Mouse (Mus musculus): ENCODE measurements around the gene Agrp. TPM values are rescaled to one million over a fixed set of nuclear protein-coding genes. Genes with fewer than 3 reads are reported as not detected.
A peak's percentile ranks its signal among the peaks of the same experiment; 100 is the strongest.

The Agrp gene
- polyA plus RNA-seq, 1 experiment from 2014 or later, result 0.91 TPM

DNA sequence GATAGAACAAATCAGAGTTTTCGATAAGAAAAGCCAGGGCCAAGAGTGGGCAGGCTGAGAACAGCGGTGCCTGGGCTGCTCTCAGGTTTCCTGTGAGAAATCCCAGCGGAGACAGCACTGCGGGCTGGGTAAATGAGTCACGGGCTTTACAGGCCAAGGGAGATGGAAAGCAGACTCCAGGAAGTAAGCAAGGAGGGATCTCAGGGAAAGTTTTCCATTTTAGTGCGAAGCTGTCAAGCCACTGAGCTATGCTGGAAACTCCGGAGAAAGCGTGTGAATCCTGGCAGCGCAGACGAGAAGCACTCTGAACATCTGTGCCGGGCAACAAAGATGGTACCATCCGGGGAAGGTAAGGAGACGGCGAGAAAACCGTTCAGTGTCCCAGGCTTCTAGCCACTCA, 43.3 kb downstream of the Agrp start:
- Histone ChIP-seq H3K27ac (ENCODE audit: low read length) (no peak overlapping the region), H3K9ac (replicated peaks; ENCODE audit: low read depth, low read length) (no peak overlapping the region), H3K27me3 (replicated peaks; ENCODE audit: control insufficient read depth, insufficient read depth, low read length) (no peaks in the 10 kb centered on the region), H3K36me3 (ENCODE audit: control insufficient read depth, insufficient read depth) (no peaks in the 10 kb centered on the region), H3K4me3 (replicated peaks; ENCODE audit: low read length) (no peak overlapping the region), H3K9me3 (ENCODE audit: control insufficient read depth, low read length) (no peaks in the 10 kb centered on the region), H3K4me1 (replicated peaks; ENCODE audit: control insufficient read depth, insufficient read depth, low read length) (peaks cover 4% of the 10 kb centered on the region), H3K4me2 (ENCODE audit: low read length) (no peak overlapping the region)
- WGBS, result 24% methylated on average over 15 of the region's 15 CpGs
- no peak for ATAC-seq

- Histone ChIP-seq H3K4me1 (replicated peaks; ENCODE audit: control insufficient read depth, insufficient read depth, low read length) (peaks cover 4% of the 10 kb centered on the region), H3K36me3 (ENCODE audit: control insufficient read depth, insufficient read depth) (no peaks in the 10 kb centered on the region), H3K4me2 (ENCODE audit: low read length) (no peak overlapping the region), H3K27ac (ENCODE audit: low read length) (no peak overlapping the region), H3K9ac (replicated peaks; ENCODE audit: low read depth, low read length) (no peak overlapping the region), H3K4me3 (replicated peaks; ENCODE audit: low read length) (no peak overlapping the region), H3K9me3 (ENCODE audit: control insufficient read depth, low read length) (no peaks in the 10 kb centered on the region), H3K27me3 (replicated peaks; ENCODE audit: control insufficient read depth, insufficient read depth, low read length) (no peaks in the 10 kb centered on the region)
- 84% methylated on average over 2 of the region's 2 CpGs for WGBS
- ATAC-seq, result no peak
These were observed 44.8 kb downstream of the Agrp start for GRCm38 (mm10) chr8:105592431-105592830.

DNA sequence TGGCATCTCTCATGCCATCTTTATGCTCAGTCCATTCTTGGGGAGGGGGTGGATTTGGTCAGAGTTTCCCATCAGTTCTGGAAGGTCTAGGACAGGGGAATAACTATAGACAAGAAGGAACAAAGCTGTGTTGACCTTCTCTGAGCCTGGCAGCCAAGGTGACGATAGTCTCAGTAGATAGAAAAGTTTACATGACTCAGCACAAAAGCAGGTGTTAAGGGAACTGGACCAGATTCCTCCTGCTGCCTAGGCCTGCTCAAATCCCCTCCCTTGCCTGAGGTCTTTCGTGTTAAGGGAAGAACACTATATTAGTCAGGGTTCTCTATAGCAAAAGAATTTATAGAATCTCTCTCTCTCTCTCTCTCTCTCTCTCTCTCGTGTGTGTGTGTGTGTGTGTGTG, 57.5 kb downstream of the Agrp start:
- Histone ChIP-seq H3K9ac (replicated peaks; ENCODE audit: low read depth, low read length) (no peak overlapping the region), H3K4me1 (replicated peaks; ENCODE audit: control insufficient read depth, insufficient read depth, low read length) (0 out of 2 replicates have a peak, but pooled peaks cover 2% of the 10 kb centered on the region), H3K27me3 (replicated peaks; ENCODE audit: control insufficient read depth, insufficient read depth, low read length) (no peaks in the 10 kb centered on the region), H3K27ac (ENCODE audit: low read length) (no peak overlapping the region), H3K4me3 (replicated peaks; ENCODE audit: low read length) (no peak overlapping the region), H3K4me2 (ENCODE audit: low read length) (no peak overlapping the region), H3K9me3 (ENCODE audit: control insufficient read depth, low read length) (no peaks in the 10 kb centered on the region), H3K36me3 (ENCODE audit: control insufficient read depth, insufficient read depth) (no peaks in the 10 kb centered on the region)
- 70% methylated on average over 3 of the region's 3 CpGs for WGBS
- no peak for ATAC-seq

DNA sequence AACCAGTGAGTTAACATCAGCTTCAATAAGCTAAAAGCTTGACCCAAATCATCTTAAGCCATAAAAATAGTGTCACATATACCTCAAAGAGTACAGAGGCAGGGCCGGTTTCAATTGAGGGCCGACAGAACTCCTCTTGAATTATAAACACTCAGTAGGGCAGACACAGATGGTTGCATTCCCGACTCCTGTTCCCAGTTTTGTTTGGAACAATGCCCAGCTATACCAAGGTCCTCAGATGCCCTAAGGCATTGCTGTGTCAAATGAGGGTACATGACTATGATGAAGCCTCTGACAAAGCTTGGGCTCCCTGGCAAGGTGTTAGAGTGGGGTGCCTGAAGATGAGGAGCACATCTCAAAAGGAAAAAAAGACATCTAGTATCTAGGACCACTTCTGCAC, 61.7 kb downstream of the Agrp start:
- 50% methylated on average over 3 of the region's 3 CpGs for WGBS
- Histone ChIP-seq H3K4me2 (ENCODE audit: low read length) (no peak overlapping the region), H3K9ac (replicated peaks; ENCODE audit: low read depth, low read length) (no peak overlapping the region), H3K4me1 (replicated peaks; ENCODE audit: control insufficient read depth, insufficient read depth, low read length) (0 out of 2 replicates have a peak, but pooled peaks cover 2% of the 10 kb centered on the region), H3K27me3 (replicated peaks; ENCODE audit: control insufficient read depth, insufficient read depth, low read length) (no peaks in the 10 kb centered on the region), H3K27ac (ENCODE audit: low read length) (no peak overlapping the region), H3K36me3 (ENCODE audit: control insufficient read depth, insufficient read depth) (no peaks in the 10 kb centered on the region), H3K4me3 (replicated peaks; ENCODE audit: low read length) (no peak overlapping the region), H3K9me3 (ENCODE audit: control insufficient read depth, low read length) (no peaks in the 10 kb centered on the region)
- no peak for ATAC-seq

- Histone ChIP-seq H3K27me3 (replicated peaks; ENCODE audit: control insufficient read depth, insufficient read depth, low read length) (no peaks in the 10 kb centered on the region), H3K9ac (replicated peaks; ENCODE audit: low read depth, low read length) (no peak overlapping the region), H3K36me3 (ENCODE audit: control insufficient read depth, insufficient read depth) (no peaks in the 10 kb centered on the region), H3K27ac (ENCODE audit: low read length) (no peak overlapping the region), H3K4me2 (ENCODE audit: low read length) (no peak overlapping the region), H3K4me3 (replicated peaks; ENCODE audit: low read length) (no peak overlapping the region), H3K9me3 (ENCODE audit: control insufficient read depth, low read length) (no peaks in the 10 kb centered on the region), H3K4me1 (replicated peaks; ENCODE audit: control insufficient read depth, insufficient read depth, low read length) (0 out of 2 replicates have a peak, but pooled peaks cover 2% of the 10 kb centered on the region)
- 41% methylated on average over 6 of the region's 6 CpGs for WGBS
- ATAC-seq, result no peak
These were observed 62.5 kb downstream of the Agrp start for GRCm38 (mm10) chr8:105574741-105575140.

- H3K4me3 ChIP-seq (replicated peaks; ENCODE audit: low read length), result no peak overlapping the region
- H3K9me3 ChIP-seq (ENCODE audit: control insufficient read depth, low read length), result no peaks in the 10 kb centered on the region
- H3K27me3 ChIP-seq (replicated peaks; ENCODE audit: control insufficient read depth, insufficient read depth, low read length), result no peaks in the 10 kb centered on the region
- H3K4me1 ChIP-seq (replicated peaks; ENCODE audit: control insufficient read depth, insufficient read depth, low read length), result 0 out of 2 replicates have a peak, but pooled peaks cover 2% of the 10 kb centered on the region
- no peak overlapping the region for H3K9ac ChIP-seq (replicated peaks; ENCODE audit: low read depth, low read length)
- no peak for ATAC-seq
- H3K4me2 ChIP-seq (ENCODE audit: low read length), result no peak overlapping the region
- H3K36me3 ChIP-seq (ENCODE audit: control insufficient read depth, insufficient read depth), result no peaks in the 10 kb centered on the region
- no peak overlapping the region for H3K27ac ChIP-seq (ENCODE audit: low read length)
These were observed 63.8 kb downstream of the Agrp start for GRCm38 (mm10) chr8:105573427-105573826.

DNA sequence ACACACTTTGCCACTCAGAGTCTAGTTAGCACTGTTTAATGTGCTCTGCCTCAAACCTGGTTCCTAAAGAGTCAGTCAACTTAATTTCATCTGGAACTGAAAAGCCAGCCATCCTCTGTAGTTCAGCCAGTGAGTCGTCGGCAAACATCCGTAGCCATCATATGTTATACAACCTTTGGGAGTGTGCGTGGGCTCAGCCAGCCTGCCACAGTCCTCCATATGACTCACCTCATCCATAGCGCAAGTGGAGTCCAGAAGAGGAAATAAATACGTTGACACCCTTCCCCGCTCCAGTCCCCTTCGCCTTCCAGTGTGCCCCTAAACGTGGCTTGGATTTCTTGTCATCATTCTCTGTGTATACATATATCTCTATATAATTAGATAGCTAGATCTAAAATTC, 65.4 kb downstream of the Agrp start:
- no peak overlapping the region for H3K4me2 ChIP-seq (ENCODE audit: low read length)
- H3K4me3 ChIP-seq (replicated peaks; ENCODE audit: low read length), result no peak overlapping the region
- H3K9ac ChIP-seq (replicated peaks; ENCODE audit: low read depth, low read length), result no peak overlapping the region
- 95% methylated on average over 9 of the region's 9 CpGs for WGBS
- peaks cover 7% of the 10 kb centered on the region for H3K4me1 ChIP-seq (replicated peaks; ENCODE audit: control insufficient read depth, insufficient read depth, low read length)
- no peak for ATAC-seq
- no peak overlapping the region for H3K27ac ChIP-seq (ENCODE audit: low read length)
- no peaks in the 10 kb centered on the region for H3K27me3 ChIP-seq (replicated peaks; ENCODE audit: control insufficient read depth, insufficient read depth, low read length)
- no peaks in the 10 kb centered on the region for H3K9me3 ChIP-seq (ENCODE audit: control insufficient read depth, low read length)
- H3K36me3 ChIP-seq (ENCODE audit: control insufficient read depth, insufficient read depth), result no peaks in the 10 kb centered on the region

GRCm38 (mm10) chr8:105566703-105567595, 70.2 kb downstream of the Agrp start:
- no peaks in the 10 kb centered on the region for H3K27me3 ChIP-seq (replicated peaks; ENCODE audit: control insufficient read depth, insufficient read depth, low read length)
- no peak overlapping the region for H3K27ac ChIP-seq (ENCODE audit: low read length)
- H3K9ac ChIP-seq (replicated peaks; ENCODE audit: low read depth, low read length), result peak overlapping the region; percentile 64
- no peak for ATAC-seq
- 24% methylated on average over 27 of the region's 27 CpGs for WGBS
- H3K4me3 ChIP-seq (replicated peaks; ENCODE audit: low read length), result peak overlapping the region; percentile 71
- H3K9me3 ChIP-seq (ENCODE audit: control insufficient read depth, low read length), result no peaks in the 10 kb centered on the region
- no peaks in the 10 kb centered on the region for H3K36me3 ChIP-seq (ENCODE audit: control insufficient read depth, insufficient read depth)
- H3K4me2 ChIP-seq (ENCODE audit: low read length), result peak overlapping the region; percentile 77
- H3K4me1 ChIP-seq (replicated peaks; ENCODE audit: control insufficient read depth, insufficient read depth, low read length), result peaks cover 25% of the 10 kb centered on the region

- Histone ChIP-seq H3K4me1 (replicated peaks; ENCODE audit: control insufficient read depth, insufficient read depth, low read length) (peaks cover 25% of the 10 kb centered on the region), H3K9ac (replicated peaks; ENCODE audit: low read depth, low read length) (peak within 1 kb of the TSS; percentile 90), H3K27me3 (replicated peaks; ENCODE audit: control insufficient read depth, insufficient read depth, low read length) (no peaks in the 10 kb centered on the region), H3K27ac (ENCODE audit: low read length) (peak within 1 kb of the TSS; percentile 79), H3K36me3 (ENCODE audit: control insufficient read depth, insufficient read depth) (no peaks in the 10 kb centered on the region), H3K4me2 (ENCODE audit: low read length) (peak within 1 kb of the TSS; percentile 77), H3K4me3 (replicated peaks; ENCODE audit: low read length) (peak within 1 kb of the TSS; percentile 71), H3K9me3 (ENCODE audit: control insufficient read depth, low read length) (no peaks in the 10 kb centered on the region)
- 4% methylated on average over 52 of the region's 53 CpGs for WGBS
- peak; percentile 98 for ATAC-seq
These were observed 71.1 kb downstream of the Agrp start, which contains the start of gene Atp6v0d1 for GRCm38 (mm10) chr8:105565952-105566702. TSS of gene Atp6v0d1 (minus strand) at chr8:105566047.

Data from forebrain, embryonic 16.5 days (tissue).